Mouse (Mus musculus): Measurements from ENCODE around the gene Rel. TPM values are rescaled to one million over a fixed set of nuclear protein-coding genes. Genes with fewer than 3 reads are reported as not detected.

The Rel gene
- polyA plus RNA-seq (2012; rRNA removed), result 0.61 and 0.65 TPM in 2 replicates

GRCm38 (mm10) chr11:23770760-23771506 lies at the start of gene Rel:
Gene Rel, minus strand, starts transcription at chr11:23770970.

Other genes starting within 250 kb of the Rel start
- gene 1700093K21Rik, start 249.8 kb downstream of the Rel start, polyA plus RNA-seq (2012; rRNA removed), result 0.03 and 0.17 TPM in 2 replicates
- 3.9 and 4.1 TPM in 2 replicates for gene 0610010F05Rik, start 137.3 kb downstream of the Rel start, polyA plus RNA-seq (2012; rRNA removed)
- gene Pus10, start 105.3 kb downstream of the Rel start, polyA plus RNA-seq (2012; rRNA removed), result 6.7 and 7.4 TPM in 2 replicates
- 3.6 and 4.5 TPM in 2 replicates for gene Pex13, start 105.0 kb downstream of the Rel start, polyA plus RNA-seq (2012; rRNA removed)
- 3.1 and 3.3 TPM in 2 replicates for gene Papolg, start 124.3 kb upstream of the Rel start, polyA plus RNA-seq (2012; rRNA removed)

All from liver, embryonic 14 days (tissue).